8 mouse cellular contexts compared by ENCODE assay signal in genomic region chr13:92425758-92426264, GRCm38 (mm10). TPM values are rescaled to one million over a fixed set of nuclear protein-coding genes. Genes with fewer than 3 reads are reported as not detected.
A peak's percentile ranks its signal among the peaks of the same experiment; 100 is the strongest.
DNase-seq lines count a peak whose midpoint lies in the region; ATAC-seq and TF ChIP-seq lines count a peak whose summit lies in the region.

Gene Ankrd34b, plus strand, starts transcription at chr13:92425896.

- 2% methylated on average over 54 of the region's 54 CpGs for WGBS in spleen, adult 2 months
- 1% methylated on average over 54 of the region's 54 CpGs for WGBS in heart, embryonic 15.5 days
- WGBS in liver, embryonic 11.5 days: 1% methylated on average over 51 of the region's 54 CpGs
- WGBS in midbrain, postnatal 0 days: under 1% methylated on average over 41 of the region's 54 CpGs
- 1% methylated on average over 54 of the region's 54 CpGs for WGBS in thymus, adult 2 months

- peak within 1 kb of the TSS; percentile 48 for H3K9ac ChIP-seq in heart, embryonic 15.5 days
- H3K9ac ChIP-seq in liver, embryonic 11.5 days (ENCODE audit: low read depth, low read length): no peak within 1 kb of the TSS
- H3K9ac ChIP-seq in midbrain, postnatal 0 days (replicated peaks; ENCODE audit: low read length, poor library complexity, severe bottlenecking): peak within 1 kb of the TSS; percentile 70

- H3K4me1 ChIP-seq in spleen, adult 2 months (ENCODE audit: control insufficient read depth, insufficient read depth, insufficient read length): peaks cover 12% of the 10 kb centered on the region
- H3K4me1 ChIP-seq in heart, embryonic 15.5 days (replicated peaks): peaks cover 21% of the 10 kb centered on the region
- no peaks in the 10 kb centered on the region; the same call in 1 of the 2 replicates for H3K4me1 ChIP-seq in liver, embryonic 11.5 days (replicated peaks; ENCODE audit: control insufficient read depth, insufficient read depth, low read length)
- no peaks in the 10 kb centered on the region for H3K4me1 ChIP-seq in midbrain, postnatal 0 days (ENCODE audit: insufficient read depth, low read length)
- peaks cover 11% of the 10 kb centered on the region for H3K4me1 ChIP-seq in thymus, adult 2 months (replicated peaks; ENCODE audit: control insufficient read depth, insufficient read depth, low read length)

- peak within 1 kb of the TSS; percentile 26; the same call in 1 of the 2 replicates for H3K4me3 ChIP-seq in spleen, adult 2 months (ENCODE audit: extremely low read depth, insufficient read depth, insufficient read length)
- H3K4me3 ChIP-seq in heart, embryonic 15.5 days: peak within 1 kb of the TSS; percentile 57
- peak within 1 kb of the TSS; percentile 53 for H3K4me3 ChIP-seq in liver, embryonic 11.5 days (ENCODE audit: low read depth, low read length)
- peak within 1 kb of the TSS; percentile 79 for H3K4me3 ChIP-seq in midbrain, postnatal 0 days (ENCODE audit: low read depth, low read length)
- peak within 1 kb of the TSS; percentile 26 for H3K4me3 ChIP-seq in thymus, adult 2 months (ENCODE audit: control insufficient read depth, insufficient read depth, low read length)

- H3K27me3 ChIP-seq in spleen, adult 2 months (ENCODE audit: control insufficient read depth, insufficient read depth, low read length): peaks cover 13% of the 10 kb centered on the region
- peaks cover 60% of the 10 kb centered on the region for H3K27me3 ChIP-seq in heart, embryonic 15.5 days
- peaks cover 64% of the 10 kb centered on the region for H3K27me3 ChIP-seq in liver, embryonic 11.5 days (replicated peaks; ENCODE audit: control insufficient read depth, insufficient read depth, low read length)
- H3K27me3 ChIP-seq in midbrain, postnatal 0 days (ENCODE audit: insufficient read depth, low read length): 0 out of 2 replicates have a peak, but pooled peaks cover 5% of the 10 kb centered on the region
- peaks cover 8% of the 10 kb centered on the region; the same call in 1 of the 2 replicates for H3K27me3 ChIP-seq in thymus, adult 2 months (ENCODE audit: control insufficient read depth, insufficient read depth, low read length)

- ATAC-seq in heart, embryonic 15.5 days (replicated peaks; ENCODE audit: insufficient number of reproducible peaks, insufficient read depth, low FRiP score, low read depth): peak; percentile 56; the same call in 1 of the 2 replicates
- peak; percentile 39 for ATAC-seq in liver, embryonic 11.5 days (replicated peaks; ENCODE audit: low FRiP score)
- ATAC-seq in midbrain, postnatal 0 days (ENCODE audit: low FRiP score): peak; percentile 84

- TF ChIP-seq POLR2A in spleen, adult 2 months (IDR thresholded peaks at IDR 0.05; ENCODE audit: low read depth, low read length): no peak
- TF ChIP-seq POLR2A in thymus, adult 2 months (IDR thresholded peaks at IDR 0.05; ENCODE audit: control insufficient read depth, extremely low read depth, insufficient read depth, low read length, poor library complexity): no peak

- peak within 1 kb of the TSS; percentile 100 for H3K4me2 ChIP-seq in heart, embryonic 15.5 days
- peak within 1 kb of the TSS; percentile 83 for H3K4me2 ChIP-seq in liver, embryonic 11.5 days
- peak within 1 kb of the TSS; percentile 96 for H3K4me2 ChIP-seq in midbrain, postnatal 0 days (ENCODE audit: low read depth, low read length, poor library complexity, severe bottlenecking)

- no peaks in the 10 kb centered on the region for H3K36me3 ChIP-seq in spleen, adult 2 months (ENCODE audit: control insufficient read depth, insufficient read depth, low read length)
- no peaks in the 10 kb centered on the region for H3K36me3 ChIP-seq in heart, embryonic 15.5 days
- H3K36me3 ChIP-seq in liver, embryonic 11.5 days (ENCODE audit: control insufficient read depth, insufficient read depth, low read length): no peaks in the 10 kb centered on the region
- H3K36me3 ChIP-seq in midbrain, postnatal 0 days (ENCODE audit: insufficient read depth, low read length): no peaks in the 10 kb centered on the region
- H3K36me3 ChIP-seq in thymus, adult 2 months (ENCODE audit: control insufficient read depth, insufficient read depth, low read length): no peaks in the 10 kb centered on the region

- no peak within 1 kb of the TSS for H3K27ac ChIP-seq in spleen, adult 2 months (ENCODE audit: insufficient read depth, low read length)
- H3K27ac ChIP-seq in heart, embryonic 15.5 days: no peak within 1 kb of the TSS
- H3K27ac ChIP-seq in liver, embryonic 11.5 days (ENCODE audit: low read depth, low read length): no peak within 1 kb of the TSS
- H3K27ac ChIP-seq in midbrain, postnatal 0 days (ENCODE audit: low read depth, low read length): no peak within 1 kb of the TSS
- H3K27ac ChIP-seq in thymus, adult 2 months (ENCODE audit: control insufficient read depth, insufficient read depth, low read length): no peak within 1 kb of the TSS

- H3K9me3 ChIP-seq in heart, embryonic 15.5 days (replicated peaks): no peaks in the 10 kb centered on the region
- no peaks in the 10 kb centered on the region for H3K9me3 ChIP-seq in liver, embryonic 11.5 days (ENCODE audit: control insufficient read depth, low read length)
- no peaks in the 10 kb centered on the region for H3K9me3 ChIP-seq in midbrain, postnatal 0 days (ENCODE audit: low read length)

- no peak for TF ChIP-seq CTCF in spleen, adult 2 months (IDR thresholded peaks at IDR 0.05; ENCODE audit: extremely low read depth, insufficient read depth, insufficient read length, insufficient replicate concordance)
- no peak for TF ChIP-seq CTCF in midbrain, postnatal 0 days (IDR thresholded peaks at IDR 0.05)
- no peak for TF ChIP-seq CTCF in thymus, adult 2 months (IDR thresholded peaks at IDR 0.05; ENCODE audit: borderline replicate concordance, control insufficient read depth, extremely low read depth, insufficient read depth, low read length, poor library complexity)

- no peak for DNase-seq in spleen, adult 2 months (ENCODE audit: low read depth in 1 of 2, low spot score in 2 of 2)
- no peak for DNase-seq in spleen, adult 12 weeks (ENCODE audit: low spot score)
- DNase-seq in embryo, embryonic 10.5 days (ENCODE audit: low spot score): peak; percentile 78
- peak; percentile 62 for DNase-seq in kidney, postnatal 10 days
- no peak for DNase-seq in liver, embryonic 11.5 days (ENCODE audit: low spot score)
- peak; percentile 75 for DNase-seq in midbrain, postnatal 0 days (ENCODE audit: low spot score)
- peak; percentile 33 for DNase-seq in thymus, adult 2 months

RNA-seq across cellular contexts. Expression of gene Ankrd34b, which starts in this region (rescaled TPM):
- not detected in 2 replicates for polyA plus RNA-seq in spleen, adult 2 months (2012; rRNA removed)
- polyA plus RNA-seq in heart, embryonic 15.5 days (2015; fragmentation: Nextera tagmentation; extraction: Ambion mirVana): 0.09 and 0.14 TPM in 2 replicates
- 0.04 TPM in 1 of 2 replicates, not detected in the other for polyA plus RNA-seq in liver, embryonic 11.5 days (2014; fragmentation: Nextera tagmentation; extraction: Ambion mirVana)
- 6.8 and 8.1 TPM in 2 replicates for total RNA-seq in midbrain, postnatal 0 days (2014; rRNA removed)
- polyA plus RNA-seq in midbrain, postnatal 0 days (2015; fragmentation: Nextera tagmentation; extraction: Ambion mirVana): 4.2 and 4.8 TPM in 2 replicates
- polyA plus RNA-seq in thymus, adult 2 months (2012; rRNA removed): 0.04 and 0.05 TPM in 2 replicates

Comparison
In these comparisons a context has a peak if more than half of its experiments do, and no peak if none do; other contexts are left out.
1. Peak in ATAC-seq, H3K4me3 ChIP-seq, H3K9ac ChIP-seq and H3K4me2 ChIP-seq in heart, embryonic 15.5 days; RNA of the gene not detected or under 1 TPM.
2. Peak in ATAC-seq, H3K4me3 ChIP-seq and H3K4me2 ChIP-seq in liver, embryonic 11.5 days; RNA of the gene not detected or under 1 TPM.
3. Peak in DNase-seq and H3K4me3 ChIP-seq in thymus, adult 2 months; RNA of the gene not detected or under 1 TPM.
4. DNase-seq: peak in embryo, embryonic 10.5 days (single experiment), kidney, postnatal 10 days (single experiment) and midbrain, postnatal 0 days (single experiment); none in spleen, adult 2 months (0 of 2), spleen, adult 12 weeks (single experiment) and liver, embryonic 11.5 days (single experiment).
5. H3K4me3 ChIP-seq: peak in every context shown above with its lines; median percentile 79 in midbrain, postnatal 0 days; 57 in heart, embryonic 15.5 days; 53 in liver, embryonic 11.5 days; 26 in spleen, adult 2 months; 26 in thymus, adult 2 months.
6. Peak in every context shown above with its lines, with median percentiles within 50 percentile points of each other: ATAC-seq and H3K4me2 ChIP-seq.